Mouse (Mus musculus) testis, adult 2 months (tissue): ENCODE data around the gene Nrn1l.

ENCODE experiments used
- CTCF ChIP-seq: fragments of 200-500 bp; IDR thresholded peaks from 2 replicates; pipeline ENCODE4 v1.5.1; 2012; ENCODE audit warnings: low read depth, mild to moderate bottlenecking, inconsistent platforms, low read length, moderate library complexity; ENCODE audit not compliant: control insufficient read depth, insufficient read depth, insufficient replicate concordance
- POLR2A ChIP-seq: fragments of 200-500 bp; IDR thresholded peaks from 2 replicates; pipeline ENCODE4 v1.6.1; 2012; ENCODE audit warnings: low read depth, mild to moderate bottlenecking, inconsistent platforms, low read length, moderate library complexity; ENCODE audit not compliant: control insufficient read depth

GRCm38 (mm10) chr8:105846678-105847077 lies 46.7 kb upstream of the Nrn1l start:
- TF ChIP-seq CTCF = no peak
- no peak for TF ChIP-seq POLR2A
